Mouse (Mus musculus) G1E (cell line): Measurements from ENCODE around the gene Gipr.

Source experiments
- CTCF ChIP-seq: IDR thresholded peaks from 2 replicates; pipeline ENCODE4 v1.5.1; 2012; ENCODE audit warnings: low read depth, low read length, inconsistent platforms, mixed read lengths
- GATA1 ChIP-seq: IDR thresholded peaks from 2 replicates; pipeline ENCODE4 v1.6.1; 2012; ENCODE audit warnings: borderline replicate concordance, low read length, inconsistent platforms, mixed read lengths
- GATA2 ChIP-seq: IDR thresholded peaks from 2 replicates; pipeline ENCODE4 v1.6.1; 2012; ENCODE audit warnings: low read depth, low read length, inconsistent platforms, borderline replicate concordance
- POLR2AphosphoS5 ChIP-seq: IDR thresholded peaks from 2 replicates; pipeline ENCODE4 v1.6.1; 2012; ENCODE audit warnings: low read depth, low read length, inconsistent platforms; ENCODE audit not compliant: insufficient replicate concordance
- TAL1 ChIP-seq: conservative IDR thresholded peaks from 2 replicates; pipeline ENCODE4 v1.6.1; 2012; ENCODE audit warnings: low read depth, low read length, inconsistent platforms, mixed read lengths

DNA sequence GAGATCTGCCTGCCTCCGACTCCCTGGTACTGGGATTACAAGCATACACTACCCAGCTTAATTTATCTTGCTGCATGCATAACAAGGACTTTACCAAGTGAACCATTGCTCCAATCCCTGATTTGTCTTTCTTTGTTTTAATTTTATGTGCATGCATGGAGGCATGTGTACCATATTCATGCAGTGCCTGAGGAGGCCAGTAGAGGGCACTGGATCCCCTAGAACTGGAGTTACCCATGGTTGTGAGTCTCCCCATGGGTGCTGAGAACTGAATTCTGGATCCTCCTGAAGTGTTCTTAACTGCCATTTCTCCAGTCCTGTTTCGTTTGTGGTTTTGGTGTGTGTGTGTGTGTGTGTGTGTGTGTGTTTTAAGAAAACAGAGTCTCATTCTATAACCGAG is 1.1 kb upstream of the Gipr start:
- TF ChIP-seq TAL1 (no peak), CTCF (no peak), GATA1 (no peak), POLR2AphosphoS5 (no peak), GATA2 (no peak)
